Mouse (Mus musculus) common myeloid progenitor, adult 5-6 weeks (primary cell): ENCODE results near the gene Tigd2. TPM values are rescaled to one million over a fixed set of nuclear protein-coding genes. Genes with fewer than 3 reads are reported as not detected.
A peak's percentile ranks its signal among the peaks of the same experiment; 100 is the strongest.

Experiments
- ATAC-seq: replicated peaks from 2 replicates; pipeline ENCODE4 v1.8.0; 2016; ENCODE audit warnings: low read depth, mild to moderate bottlenecking, moderate TSS enrichment, inconsistent platforms; ENCODE audit not compliant: poor library complexity, severe bottlenecking
- total RNA-seq: library from RNA; stranded (forward); fragments of 200-1000, 187-1606 nt; gene quantifications from 2 replicates; pipeline ENCODE4 v1.2.3, GENCODE M21; 2017

Tigd2 gene
- total RNA-seq, 1 experiment from 2014 or later: 24.1 TPM

DNA sequence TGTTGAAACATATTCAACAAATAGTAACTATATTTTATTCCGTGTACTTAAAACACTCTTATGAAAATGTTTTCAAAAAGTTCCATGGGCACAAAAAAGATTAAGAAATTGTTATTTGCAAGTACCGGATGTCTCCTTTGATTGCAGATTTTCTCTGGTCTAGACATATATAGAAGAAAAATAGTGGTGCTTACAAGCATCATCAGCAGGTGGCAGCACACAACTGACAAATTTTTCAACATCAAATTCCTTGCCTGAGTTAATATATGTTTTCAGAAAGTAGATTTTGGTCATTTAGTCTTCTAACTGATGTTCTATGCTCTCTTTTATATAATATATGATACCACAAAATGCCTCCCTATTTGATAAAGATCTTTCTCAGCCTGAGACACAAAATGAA is 41.0 kb downstream of the Tigd2 start:
- ATAC-seq: peak; percentile 84

DNA sequence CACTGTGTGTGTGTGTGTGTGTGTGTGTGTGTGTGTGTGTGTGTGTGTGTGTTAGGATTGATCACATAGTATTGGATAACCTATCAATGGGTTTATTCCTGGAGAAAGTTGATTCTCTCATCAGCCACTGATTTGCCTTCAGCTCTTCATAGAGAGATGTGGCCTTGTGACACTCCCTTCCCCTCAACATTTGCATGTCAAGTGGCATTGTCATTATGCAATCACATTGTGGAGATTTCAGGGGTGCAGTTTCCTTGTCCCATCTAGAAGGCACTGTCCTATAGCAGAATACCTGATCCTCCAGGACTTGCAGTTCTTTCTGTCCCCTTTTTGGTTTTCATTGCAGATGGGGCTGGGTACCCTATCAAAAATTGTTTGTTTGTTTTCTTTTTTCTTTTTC is 41.9 kb downstream of the Tigd2 start:
- 0 out of 2 replicates have a peak, but pooled peaks have one; percentile 15 for ATAC-seq

GRCm38 (mm10) chr6:59255909-59256308 is 47.2 kb downstream of the Tigd2 start:
- ATAC-seq: no peak

Other genes with a start within 250 kb of the Tigd2 start
- gene Fam13a, start 184.3 kb upstream of the Tigd2 start, total RNA-seq: 0.92 and 3.7 TPM in 2 replicates
- gene Gprin3, start 217.4 kb downstream of the Tigd2 start, total RNA-seq: 0.32 and 1.4 TPM in 2 replicates